Mouse (Mus musculus): ENCODE measurements around the gene Srsf11. TPM values are rescaled to one million over a fixed set of nuclear protein-coding genes. Genes with fewer than 3 reads are reported as not detected.

Gene Srsf11
- total and polyA plus RNA-seq, 2 experiments from 2014 or later, result 59.3 to 118 TPM

GRCm38 (mm10) chr3:158049508-158049907 is 13.1 kb upstream of the Srsf11 start:
- ATAC-seq (ENCODE audit: insufficient read depth, low read depth), result no peak
- 77% methylated on average over 2 of the region's 2 CpGs for WGBS

GRCm38 (mm10) chr3:158040755-158041154 is 4.3 kb upstream of the Srsf11 start:
- no peak for DNase-seq (ENCODE audit: low spot score)
- H3K9me3 ChIP-seq (replicated peaks; ENCODE audit: control insufficient read depth, low read length), result no peaks in the 10 kb centered on the region
- H3K27me3 ChIP-seq (ENCODE audit: control insufficient read depth, insufficient read depth, low read length), result no peaks in the 10 kb centered on the region
- H3K4me3 ChIP-seq (ENCODE audit: low read depth, low read length), result no peak overlapping the region
- no peak for TF ChIP-seq CTCF (IDR thresholded peaks at IDR 0.05; ENCODE audit: low read depth)
- no peak for TF ChIP-seq EP300 (IDR thresholded peaks at IDR 0.05; ENCODE audit: low read depth)
- 87% methylated on average over 2 of the region's 2 CpGs for WGBS
- peaks cover 6% of the 10 kb centered on the region; the same call in 1 of the 2 replicates for H3K4me1 ChIP-seq (ENCODE audit: control insufficient read depth, insufficient read depth)
- no peak overlapping the region for H3K9ac ChIP-seq (replicated peaks; ENCODE audit: low read depth, low read length)
- ATAC-seq (ENCODE audit: insufficient read depth, low read depth), result no peak
- H3K27ac ChIP-seq (ENCODE audit: low read depth), result no peak overlapping the region
- H3K36me3 ChIP-seq (replicated peaks; ENCODE audit: control insufficient read depth, insufficient read depth, low read length), result no peaks in the 10 kb centered on the region; the same call in 1 of the 2 replicates
- no peak overlapping the region for H3K4me2 ChIP-seq (ENCODE audit: low read depth, low read length)

More at GRCm38 (mm10) chr3:158049508-158049907, 13.1 kb upstream of the Srsf11 start:
- no peak overlapping the region for H3K4me3 ChIP-seq (ENCODE audit: low read depth, low read length)
- H3K36me3 ChIP-seq (replicated peaks; ENCODE audit: control insufficient read depth, insufficient read depth, low read length), result peaks cover 26% of the 10 kb centered on the region; the same call in 1 of the 2 replicates
- DNase-seq (ENCODE audit: low spot score), result no peak
- TF ChIP-seq CTCF (IDR thresholded peaks at IDR 0.05; ENCODE audit: low read depth) (no peak), EP300 (IDR thresholded peaks at IDR 0.05; ENCODE audit: low read depth) (no peak)
- no peak overlapping the region for H3K9ac ChIP-seq (replicated peaks; ENCODE audit: low read depth, low read length)
- no peaks in the 10 kb centered on the region for H3K27me3 ChIP-seq (ENCODE audit: control insufficient read depth, insufficient read depth, low read length)
- H3K27ac ChIP-seq (ENCODE audit: low read depth), result no peak overlapping the region
- no peaks in the 10 kb centered on the region for H3K9me3 ChIP-seq (replicated peaks; ENCODE audit: control insufficient read depth, low read length)
- H3K4me1 ChIP-seq (ENCODE audit: control insufficient read depth, insufficient read depth), result no peaks in the 10 kb centered on the region
- H3K4me2 ChIP-seq (ENCODE audit: low read depth, low read length), result no peak overlapping the region

DNA sequence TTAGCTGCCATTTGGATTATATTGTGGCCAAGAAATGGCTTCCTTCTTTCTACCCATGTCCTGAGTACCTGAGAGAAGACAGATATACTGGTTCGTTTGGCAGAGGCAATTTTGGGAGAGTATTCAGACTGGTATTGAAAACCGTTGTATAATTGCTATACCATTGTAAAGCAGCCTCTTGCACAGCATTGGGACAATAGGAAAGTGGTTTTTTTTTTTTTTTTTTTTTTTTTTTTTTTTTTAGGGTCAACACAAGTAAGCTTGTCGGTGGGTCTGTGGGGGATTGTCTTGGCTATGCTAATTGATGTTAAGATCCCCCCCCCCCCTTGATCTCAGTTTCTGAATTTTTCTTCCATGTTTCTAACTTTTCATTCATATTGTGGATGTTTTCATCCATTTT is 1.7 kb upstream of the Srsf11 start:
- Histone ChIP-seq H3K9me3 (replicated peaks; ENCODE audit: control insufficient read depth, low read length) (no peaks in the 10 kb centered on the region), H3K27ac (ENCODE audit: low read depth) (no peak overlapping the region), H3K9ac (replicated peaks; ENCODE audit: low read depth, low read length) (no peak overlapping the region), H3K4me1 (ENCODE audit: control insufficient read depth, insufficient read depth) (peaks cover 16% of the 10 kb centered on the region), H3K4me2 (ENCODE audit: low read depth, low read length) (no peak overlapping the region), H3K27me3 (ENCODE audit: control insufficient read depth, insufficient read depth, low read length) (no peaks in the 10 kb centered on the region), H3K4me3 (ENCODE audit: low read depth, low read length) (no peak overlapping the region), H3K36me3 (replicated peaks; ENCODE audit: control insufficient read depth, insufficient read depth, low read length) (no peaks in the 10 kb centered on the region)
- 88% methylated on average over 3 of the region's 3 CpGs for WGBS
- no peak for TF ChIP-seq EP300 (IDR thresholded peaks at IDR 0.05; ENCODE audit: low read depth)
- no peak for TF ChIP-seq CTCF (IDR thresholded peaks at IDR 0.05; ENCODE audit: low read depth)
- ATAC-seq (ENCODE audit: insufficient read depth, low read depth) (no peak), DNase-seq (ENCODE audit: low spot score) (no peak)

- DNase-seq (ENCODE audit: low spot score), result peak; percentile 10
Measured at GRCm38 (mm10) chr3:158035866-158036265, 573 bp downstream of the Srsf11 start.

DNA sequence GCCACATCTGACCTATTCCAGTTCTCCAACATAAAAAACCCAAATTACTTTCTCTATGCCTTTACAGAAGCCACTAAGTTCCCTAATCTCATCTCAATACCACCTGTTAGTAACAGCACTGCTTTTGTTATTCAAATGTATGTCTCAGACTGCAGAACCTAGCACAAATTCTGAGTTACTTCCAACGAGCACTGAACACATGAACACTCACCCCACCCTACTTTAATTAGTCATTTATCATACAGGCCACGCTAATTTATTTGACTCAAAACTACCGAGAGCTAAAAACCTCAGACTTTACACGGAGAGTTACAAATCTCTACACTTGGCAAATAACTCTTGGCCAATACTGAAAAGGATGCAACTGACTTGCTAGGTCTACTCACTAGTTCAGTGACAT is 4.3 kb downstream of the Srsf11 start:
- peaks cover under 1% of the 10 kb centered on the region; the same call in 1 of the 2 replicates for H3K36me3 ChIP-seq (replicated peaks; ENCODE audit: control insufficient read depth, insufficient read depth, low read length)
- TF ChIP-seq CTCF (IDR thresholded peaks at IDR 0.05; ENCODE audit: low read depth) (no peak), EP300 (IDR thresholded peaks at IDR 0.05; ENCODE audit: low read depth) (no peak)
- peak overlapping the region; percentile 89 for H3K9ac ChIP-seq (replicated peaks; ENCODE audit: low read depth, low read length)
- no peaks in the 10 kb centered on the region for H3K9me3 ChIP-seq (replicated peaks; ENCODE audit: control insufficient read depth, low read length)
- H3K4me1 ChIP-seq (ENCODE audit: control insufficient read depth, insufficient read depth), result peaks cover 17% of the 10 kb centered on the region
- H3K4me3 ChIP-seq (ENCODE audit: low read depth, low read length), result peak overlapping the region; percentile 83
- WGBS, result 7% methylated on average over 4 of the region's 4 CpGs
- no peak for DNase-seq (ENCODE audit: low spot score)
- peak overlapping the region; percentile 93 for H3K27ac ChIP-seq (ENCODE audit: low read depth)
- no peaks in the 10 kb centered on the region for H3K27me3 ChIP-seq (ENCODE audit: control insufficient read depth, insufficient read depth, low read length)
- ATAC-seq (ENCODE audit: insufficient read depth, low read depth), result no peak
- peak overlapping the region; percentile 78 for H3K4me2 ChIP-seq (ENCODE audit: low read depth, low read length)

More at GRCm38 (mm10) chr3:158035866-158036265, 573 bp downstream of the Srsf11 start:
- Histone ChIP-seq H3K4me2 (ENCODE audit: low read depth, low read length) (peak overlapping the region; percentile 82), H3K27me3 (ENCODE audit: control insufficient read depth, insufficient read depth, low read length) (no peaks in the 10 kb centered on the region), H3K4me1 (ENCODE audit: control insufficient read depth, insufficient read depth) (peaks cover 23% of the 10 kb centered on the region), H3K36me3 (replicated peaks; ENCODE audit: control insufficient read depth, insufficient read depth, low read length) (no peaks in the 10 kb centered on the region), H3K27ac (ENCODE audit: low read depth) (peak overlapping the region; percentile 92), H3K9me3 (replicated peaks; ENCODE audit: control insufficient read depth, low read length) (no peaks in the 10 kb centered on the region), H3K4me3 (ENCODE audit: low read depth, low read length) (peak overlapping the region; percentile 86), H3K9ac (replicated peaks; ENCODE audit: low read depth, low read length) (peak overlapping the region; percentile 93)
- ATAC-seq (ENCODE audit: insufficient read depth, low read depth), result no peak
- 1% methylated on average over 11 of the region's 11 CpGs for whole genome bisulfite sequencing
- TF ChIP-seq CTCF (IDR thresholded peaks at IDR 0.05; ENCODE audit: low read depth), result no peak
- TF ChIP-seq EP300 (IDR thresholded peaks at IDR 0.05; ENCODE audit: low read depth), result no peak

DNA sequence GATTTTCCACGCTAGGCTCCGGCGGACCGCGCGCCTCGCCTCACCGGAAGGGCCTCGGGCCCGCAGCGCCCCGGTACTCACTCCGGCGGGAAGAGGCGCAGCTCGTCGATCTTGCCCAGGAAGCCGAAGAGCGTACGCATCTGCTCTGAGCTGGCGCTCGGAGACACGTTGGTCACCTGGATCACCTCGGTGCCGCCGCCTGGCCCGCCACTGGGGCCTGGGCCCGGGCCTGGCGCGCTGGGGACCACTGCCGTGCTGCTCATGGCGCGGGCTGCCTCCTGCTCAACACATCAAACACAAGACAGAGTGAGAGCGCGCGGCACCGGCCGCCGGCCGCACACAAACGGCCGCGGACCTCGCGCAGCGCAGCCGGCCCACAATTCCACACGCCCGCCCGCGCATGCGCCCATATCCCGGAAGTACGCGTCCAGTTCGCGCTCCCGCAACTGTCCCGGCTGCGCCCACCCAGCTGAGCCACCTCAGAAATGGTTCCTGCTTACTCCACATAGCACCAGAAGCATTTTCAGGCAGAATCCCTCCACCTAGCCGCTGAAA is 5.0 kb downstream of the Srsf11 start:
- H3K4me1 ChIP-seq (ENCODE audit: control insufficient read depth, insufficient read depth), result peaks cover 17% of the 10 kb centered on the region
- WGBS, result under 1% methylated on average over 60 of the region's 61 CpGs
- ATAC-seq (ENCODE audit: insufficient read depth, low read depth), result peak; percentile 87
- no peak for TF ChIP-seq EP300 (IDR thresholded peaks at IDR 0.05; ENCODE audit: low read depth)
- TF ChIP-seq CTCF (IDR thresholded peaks at IDR 0.05; ENCODE audit: low read depth), result no peak
- peaks cover 6% of the 10 kb centered on the region for H3K36me3 ChIP-seq (replicated peaks; ENCODE audit: control insufficient read depth, insufficient read depth, low read length)
- H3K4me2 ChIP-seq (ENCODE audit: low read depth, low read length), result peak overlapping the region; percentile 78
- peak; percentile 89 for DNase-seq (ENCODE audit: low spot score)
- peak overlapping the region; percentile 83 for H3K4me3 ChIP-seq (ENCODE audit: low read depth, low read length)
- no peaks in the 10 kb centered on the region for H3K27me3 ChIP-seq (ENCODE audit: control insufficient read depth, insufficient read depth, low read length)
- H3K9ac ChIP-seq (replicated peaks; ENCODE audit: low read depth, low read length), result peak overlapping the region; percentile 89
- peak overlapping the region; percentile 93 for H3K27ac ChIP-seq (ENCODE audit: low read depth)
- H3K9me3 ChIP-seq (replicated peaks; ENCODE audit: control insufficient read depth, low read length), result no peaks in the 10 kb centered on the region

Measured in heart, postnatal 0 days (tissue).